Mouse (Mus musculus): ENCODE measurements around the gene Vamp2. TPM values are rescaled to one million over a fixed set of nuclear protein-coding genes. Genes with fewer than 3 reads are reported as not detected.

Vamp2 gene
- total and polyA plus RNA-seq, 2 experiments from 2014 or later, result 25.2 to 59.2 TPM

GRCm38 (mm10) chr11:69114621-69115020 lies 26.3 kb downstream of the Vamp2 start:
- H3K9me3 ChIP-seq (replicated peaks; ENCODE audit: control insufficient read depth, low read length), result no peaks in the 10 kb centered on the region
- H3K4me1 ChIP-seq (ENCODE audit: control insufficient read depth, insufficient read depth), result peaks cover 22% of the 10 kb centered on the region; the same call in 1 of the 2 replicates
- H3K4me2 ChIP-seq (ENCODE audit: low read depth, low read length), result no peak overlapping the region
- ATAC-seq (ENCODE audit: insufficient read depth, low read depth) (no peak), DNase-seq (ENCODE audit: low spot score) (no peak)
- 80% methylated on average over 3 of the region's 3 CpGs for WGBS
- H3K9ac ChIP-seq (replicated peaks; ENCODE audit: low read depth, low read length), result no peak overlapping the region
- H3K36me3 ChIP-seq (replicated peaks; ENCODE audit: control insufficient read depth, insufficient read depth, low read length), result peaks cover 5% of the 10 kb centered on the region
- no peak overlapping the region for H3K4me3 ChIP-seq (ENCODE audit: low read depth, low read length)
- H3K27ac ChIP-seq (ENCODE audit: low read depth), result no peak overlapping the region
- TF ChIP-seq CTCF (IDR thresholded peaks at IDR 0.05; ENCODE audit: low read depth) (no peak), EP300 (IDR thresholded peaks at IDR 0.05; ENCODE audit: low read depth) (no peak)
- no peaks in the 10 kb centered on the region for H3K27me3 ChIP-seq (ENCODE audit: control insufficient read depth, insufficient read depth, low read length)

GRCm38 (mm10) chr11:69116843-69117242 lies 28.6 kb downstream of the Vamp2 start:
- Histone ChIP-seq H3K9me3 (replicated peaks; ENCODE audit: control insufficient read depth, low read length) (no peaks in the 10 kb centered on the region), H3K27me3 (ENCODE audit: control insufficient read depth, insufficient read depth, low read length) (no peaks in the 10 kb centered on the region), H3K36me3 (replicated peaks; ENCODE audit: control insufficient read depth, insufficient read depth, low read length) (no peaks in the 10 kb centered on the region), H3K4me3 (ENCODE audit: low read depth, low read length) (no peak overlapping the region), H3K9ac (replicated peaks; ENCODE audit: low read depth, low read length) (no peak overlapping the region), H3K4me1 (ENCODE audit: control insufficient read depth, insufficient read depth) (peaks cover 29% of the 10 kb centered on the region), H3K4me2 (ENCODE audit: low read depth, low read length) (no peak overlapping the region), H3K27ac (ENCODE audit: low read depth) (no peak overlapping the region)
- TF ChIP-seq CTCF (IDR thresholded peaks at IDR 0.05; ENCODE audit: low read depth), result no peak
- no peak for TF ChIP-seq EP300 (IDR thresholded peaks at IDR 0.05; ENCODE audit: low read depth)
- WGBS, result 51% methylated on average over 5 of the region's 5 CpGs
- ATAC-seq (ENCODE audit: insufficient read depth, low read depth) (no peak), DNase-seq (ENCODE audit: low spot score) (no peak)

GRCm38 (mm10) chr11:69117737-69118695 lies 29.7 kb downstream of the Vamp2 start:
- peak; percentile 64 for DNase-seq (ENCODE audit: low spot score)
- Histone ChIP-seq H3K27me3 (ENCODE audit: control insufficient read depth, insufficient read depth, low read length) (no peaks in the 10 kb centered on the region), H3K9ac (replicated peaks; ENCODE audit: low read depth, low read length) (peak overlapping the region; percentile 62), H3K4me3 (ENCODE audit: low read depth, low read length) (peak overlapping the region; percentile 63), H3K27ac (ENCODE audit: low read depth) (peak overlapping the region; percentile 82), H3K4me2 (ENCODE audit: low read depth, low read length) (peak overlapping the region; percentile 72), H3K9me3 (replicated peaks; ENCODE audit: control insufficient read depth, low read length) (no peaks in the 10 kb centered on the region), H3K36me3 (replicated peaks; ENCODE audit: control insufficient read depth, insufficient read depth, low read length) (no peaks in the 10 kb centered on the region), H3K4me1 (ENCODE audit: control insufficient read depth, insufficient read depth) (peaks cover 26% of the 10 kb centered on the region)
- WGBS, result under 1% methylated on average over 45 of the region's 45 CpGs
- ATAC-seq (ENCODE audit: insufficient read depth, low read depth), result peak; percentile 11; the same call in 1 of the 2 replicates
- TF ChIP-seq CTCF (IDR thresholded peaks at IDR 0.05; ENCODE audit: low read depth) (no peak), EP300 (IDR thresholded peaks at IDR 0.05; ENCODE audit: low read depth) (no peak)

GRCm38 (mm10) chr11:69118765-69119164 lies 30.5 kb downstream of the Vamp2 start:
- H3K4me3 ChIP-seq (ENCODE audit: low read depth, low read length), result peak overlapping the region; percentile 63
- WGBS, result 3% methylated on average over 15 of the region's 15 CpGs
- TF ChIP-seq EP300 (IDR thresholded peaks at IDR 0.05; ENCODE audit: low read depth) (no peak), CTCF (IDR thresholded peaks at IDR 0.05; ENCODE audit: low read depth) (no peak)
- DNase-seq (ENCODE audit: low spot score), result peak; percentile 68
- no peak for ATAC-seq (ENCODE audit: insufficient read depth, low read depth)
- peak overlapping the region; percentile 82; the same call in 1 of the 2 replicates for H3K27ac ChIP-seq (ENCODE audit: low read depth)
- peak overlapping the region; percentile 62 for H3K9ac ChIP-seq (replicated peaks; ENCODE audit: low read depth, low read length)
- H3K9me3 ChIP-seq (replicated peaks; ENCODE audit: control insufficient read depth, low read length), result no peaks in the 10 kb centered on the region
- peak overlapping the region; percentile 72 for H3K4me2 ChIP-seq (ENCODE audit: low read depth, low read length)
- H3K36me3 ChIP-seq (replicated peaks; ENCODE audit: control insufficient read depth, insufficient read depth, low read length), result no peaks in the 10 kb centered on the region
- peaks cover 26% of the 10 kb centered on the region for H3K4me1 ChIP-seq (ENCODE audit: control insufficient read depth, insufficient read depth)
- H3K27me3 ChIP-seq (ENCODE audit: control insufficient read depth, insufficient read depth, low read length), result no peaks in the 10 kb centered on the region

- H3K27ac ChIP-seq (ENCODE audit: low read depth), result no peak overlapping the region
- 64% methylated on average over 14 of the region's 14 CpGs for WGBS
- no peak for ATAC-seq (ENCODE audit: insufficient read depth, low read depth)
- H3K4me2 ChIP-seq (ENCODE audit: low read depth, low read length), result peak overlapping the region; percentile 90
- no peaks in the 10 kb centered on the region for H3K27me3 ChIP-seq (ENCODE audit: control insufficient read depth, insufficient read depth, low read length)
- peaks cover 26% of the 10 kb centered on the region for H3K4me1 ChIP-seq (ENCODE audit: control insufficient read depth, insufficient read depth)
- no peaks in the 10 kb centered on the region for H3K36me3 ChIP-seq (replicated peaks; ENCODE audit: control insufficient read depth, insufficient read depth, low read length)
- H3K4me3 ChIP-seq (ENCODE audit: low read depth, low read length), result no peak overlapping the region
- H3K9me3 ChIP-seq (replicated peaks; ENCODE audit: control insufficient read depth, low read length), result no peaks in the 10 kb centered on the region
- TF ChIP-seq CTCF (IDR thresholded peaks at IDR 0.05; ENCODE audit: low read depth) (no peak), EP300 (IDR thresholded peaks at IDR 0.05; ENCODE audit: low read depth) (no peak)
- DNase-seq (ENCODE audit: low spot score), result no peak
- no peak overlapping the region for H3K9ac ChIP-seq (replicated peaks; ENCODE audit: low read depth, low read length)
Observed at GRCm38 (mm10) chr11:69119446-69120155, 31.3 kb downstream of the Vamp2 start.
